Mouse (Mus musculus): ENCODE measurements at regions not wholly inside any gene's neighbourhood (a gene's known extent, or its start where the extent isn't known, plus 50 kb on each side); places are given as distances from the start of the nearest gene placed in this dataset.

DNA sequence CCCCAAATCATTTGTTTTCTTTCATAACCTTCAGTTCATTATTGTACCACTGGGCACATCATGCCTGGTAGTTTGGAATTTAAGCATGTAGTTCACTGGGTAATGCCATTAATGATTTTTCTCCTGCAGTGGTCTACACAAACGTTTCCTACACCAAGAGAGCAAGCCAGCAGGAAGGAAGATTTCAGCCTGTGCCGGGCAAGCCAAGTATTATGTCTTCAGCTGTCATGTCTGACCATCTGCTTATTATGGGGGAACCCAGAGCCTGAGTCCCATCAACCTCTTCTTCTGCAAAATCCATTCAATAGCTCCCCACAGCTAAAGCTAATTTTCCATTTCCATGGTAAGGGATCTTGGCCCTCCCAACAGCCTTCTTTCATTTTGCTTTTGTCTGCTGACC lies 75.3 kb upstream of the Adcy1 start:
- TF ChIP-seq POLR2A (IDR thresholded peaks at IDR 0.05; ENCODE audit: borderline replicate concordance, insufficient read depth, low read length) (no peak), CTCF (IDR thresholded peaks at IDR 0.05; ENCODE audit: borderline replicate concordance, insufficient read depth, low read depth, low read length) (no peak)
